Mouse (Mus musculus) testis, adult 2 months (tissue): Measurements from ENCODE around the gene Nvl. TPM values are rescaled to one million over a fixed set of nuclear protein-coding genes. Genes with fewer than 3 reads are reported as not detected.

ENCODE experiments used
- H3K27ac ChIP-seq: fragments of 200-500 bp; 2 replicates; pipeline ENCODE4 v1.5.1; 2012; ENCODE audit warnings: low read depth, low read length; ENCODE audit not compliant: control insufficient read depth, insufficient read depth
- H3K27me3 ChIP-seq: fragments of 200-500 bp; 2 replicates; pipeline ENCODE4 v1.6.1; 2012; ENCODE audit warnings: mild to moderate bottlenecking, low read length, moderate library complexity; ENCODE audit not compliant: control insufficient read depth, insufficient read depth
- H3K36me3 ChIP-seq: fragments of 200-500 bp; 2 replicates; pipeline ENCODE4 v1.6.1; 2012; ENCODE audit warnings: mild to moderate bottlenecking, low read length; ENCODE audit not compliant: control insufficient read depth, insufficient read depth
- H3K4me1 ChIP-seq: fragments of 200-500 bp; 2 replicates; pipeline ENCODE4 v1.6.1; 2012; ENCODE audit warnings: low read length; ENCODE audit not compliant: control insufficient read depth, insufficient read depth
- H3K4me3 ChIP-seq: fragments of 200-500 bp; 2 replicates; pipeline ENCODE4 v1.5.1; 2012; ENCODE audit warnings: low read depth, mild to moderate bottlenecking, low read length, moderate library complexity, mixed read lengths; ENCODE audit not compliant: control insufficient read depth
- CTCF ChIP-seq: fragments of 200-500 bp; IDR thresholded peaks from 2 replicates; pipeline ENCODE4 v1.5.1; 2012; ENCODE audit warnings: low read depth, mild to moderate bottlenecking, inconsistent platforms, low read length, moderate library complexity; ENCODE audit not compliant: control insufficient read depth, insufficient read depth, insufficient replicate concordance
- POLR2A ChIP-seq: fragments of 200-500 bp; IDR thresholded peaks from 2 replicates; pipeline ENCODE4 v1.6.1; 2012; ENCODE audit warnings: low read depth, mild to moderate bottlenecking, inconsistent platforms, low read length, moderate library complexity; ENCODE audit not compliant: control insufficient read depth
- polyA plus RNA-seq: library from polyadenylated mRNA; depleted of rRNA; stranded (reverse); fragments of >200 nt; gene quantifications from 2 replicates; pipeline ENCODE4 v1.2.3, GENCODE M21; 2012

Nvl gene
- polyA plus RNA-seq, 1 experiment = 6.2 TPM

DNA sequence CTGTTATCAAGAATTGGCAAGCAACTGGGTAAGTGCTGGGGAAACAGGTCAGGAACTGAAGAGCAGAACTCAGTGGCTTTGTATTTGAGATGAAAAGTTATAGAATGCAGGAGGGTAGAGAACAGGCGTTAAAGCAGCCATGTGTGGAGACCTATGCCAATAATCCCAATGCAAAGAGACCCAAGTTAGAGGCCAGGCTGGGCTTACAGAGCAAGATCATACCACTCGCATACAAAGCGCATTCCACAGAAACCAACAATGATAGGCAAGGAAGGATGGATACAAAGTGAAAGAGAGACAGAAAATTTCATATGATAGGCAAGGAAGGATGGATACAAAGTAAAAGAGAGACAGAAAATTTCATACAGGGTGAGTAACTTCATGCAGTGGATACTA, 6.4 kb upstream of the Nvl start:
- Histone ChIP-seq H3K27ac (peak overlapping the region; percentile 91; the same call in 1 of the 2 replicates), H3K27me3 (no peaks in the 10 kb centered on the region), H3K4me3 (peak overlapping the region; percentile 98), H3K4me1 (peaks cover 2% of the 10 kb centered on the region; the same call in 1 of the 2 replicates), H3K36me3 (no peaks in the 10 kb centered on the region)
- TF ChIP-seq CTCF = no peak
- no peak for TF ChIP-seq POLR2A

DNA sequence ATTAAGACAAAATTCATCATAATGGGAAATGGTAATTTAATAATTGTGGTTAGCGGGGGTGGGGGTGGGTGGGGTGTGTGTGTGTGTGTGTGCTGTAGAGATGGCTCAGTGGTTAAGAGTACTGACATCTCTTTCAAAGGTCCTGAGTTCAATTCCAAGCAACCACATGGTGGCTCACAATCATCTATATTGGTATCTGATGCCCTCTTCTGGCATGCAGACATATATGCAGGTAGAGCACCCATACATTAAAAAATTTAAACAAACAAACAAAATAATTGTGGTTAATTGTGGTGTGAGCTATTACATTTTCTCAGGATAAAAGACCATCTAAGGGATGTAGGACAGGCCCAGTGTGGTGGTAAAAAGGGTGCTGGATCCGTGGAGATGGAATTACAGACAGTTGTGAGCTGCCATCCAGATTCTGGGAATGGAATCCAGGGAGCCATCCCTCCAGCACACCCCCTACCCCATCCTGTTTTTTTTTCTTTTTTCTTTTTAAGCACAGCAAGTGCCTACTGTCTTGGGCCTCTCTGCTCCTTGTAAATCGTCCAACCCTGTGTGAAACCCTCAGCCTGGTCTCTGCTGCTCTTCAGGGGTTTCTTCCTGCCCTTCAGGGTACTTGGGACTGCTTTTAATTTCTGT, 5.5 kb upstream of the Nvl start:
- Histone ChIP-seq H3K4me1 (peaks cover 2% of the 10 kb centered on the region; the same call in 1 of the 2 replicates), H3K36me3 (no peaks in the 10 kb centered on the region), H3K4me3 (no peak overlapping the region), H3K27me3 (no peaks in the 10 kb centered on the region), H3K27ac (no peak overlapping the region)
- TF ChIP-seq POLR2A = no peak
- no peak for TF ChIP-seq CTCF

GRCm38 (mm10) chr1:181148540-181148939, 4.5 kb upstream of the Nvl start:
- Histone ChIP-seq H3K4me1 (peaks cover 2% of the 10 kb centered on the region; the same call in 1 of the 2 replicates), H3K4me3 (no peak overlapping the region), H3K27ac (no peak overlapping the region), H3K36me3 (no peaks in the 10 kb centered on the region), H3K27me3 (no peaks in the 10 kb centered on the region)
- TF ChIP-seq CTCF = no peak
- TF ChIP-seq POLR2A = no peak

DNA sequence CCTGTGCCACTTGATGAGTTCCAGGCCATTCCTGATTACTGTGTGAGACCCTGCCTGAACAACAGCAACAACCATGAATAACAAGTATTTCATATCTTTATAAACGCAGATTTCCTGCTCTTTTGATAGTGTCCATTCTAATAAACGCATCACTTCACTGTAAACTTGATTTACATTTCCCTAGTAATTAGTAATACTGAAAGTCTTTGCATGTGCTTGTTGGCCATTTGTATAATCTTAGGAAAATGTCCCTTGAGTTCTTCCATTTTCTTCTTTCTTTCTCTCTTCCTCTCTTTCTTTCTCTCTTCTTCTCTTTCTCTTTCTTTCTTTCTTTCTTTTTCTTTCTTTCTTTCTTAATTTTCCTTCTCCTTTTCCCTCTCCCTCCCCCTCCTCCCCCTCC, 2.2 kb upstream of the Nvl start:
- Histone ChIP-seq H3K27ac (no peak overlapping the region), H3K27me3 (no peaks in the 10 kb centered on the region), H3K4me3 (no peak overlapping the region), H3K4me1 (peaks cover under 1% of the 10 kb centered on the region; the same call in 1 of the 2 replicates), H3K36me3 (no peaks in the 10 kb centered on the region)
- TF ChIP-seq CTCF (no peak), POLR2A (no peak)

DNA sequence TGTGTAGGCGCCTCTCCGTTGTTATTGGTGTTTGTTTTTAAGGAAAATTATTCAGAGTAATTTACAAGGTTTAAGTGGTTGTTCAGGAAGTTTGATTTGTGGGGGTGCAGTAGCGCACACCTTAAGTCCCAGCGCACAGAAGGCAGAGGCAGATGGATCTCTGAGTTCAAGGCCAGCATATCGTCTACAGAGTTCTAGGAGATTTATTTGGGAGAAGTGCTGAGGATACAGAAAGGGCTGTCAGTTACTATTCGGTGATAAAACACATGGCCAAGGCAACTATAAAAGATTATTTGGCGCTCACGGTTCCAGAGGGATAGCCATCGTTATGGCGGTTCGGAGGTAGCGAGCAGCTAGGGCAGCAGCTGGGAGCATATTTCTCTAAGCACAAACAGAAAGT, 962 bp upstream of the Nvl start:
- H3K4me1 ChIP-seq = no peaks in the 10 kb centered on the region
- no peaks in the 10 kb centered on the region for H3K27me3 ChIP-seq
- H3K27ac ChIP-seq = peak overlapping the region; percentile 83
- H3K36me3 ChIP-seq = no peaks in the 10 kb centered on the region
- TF ChIP-seq POLR2A (no peak), CTCF (no peak)
- peak overlapping the region; percentile 34 for H3K4me3 ChIP-seq

DNA sequence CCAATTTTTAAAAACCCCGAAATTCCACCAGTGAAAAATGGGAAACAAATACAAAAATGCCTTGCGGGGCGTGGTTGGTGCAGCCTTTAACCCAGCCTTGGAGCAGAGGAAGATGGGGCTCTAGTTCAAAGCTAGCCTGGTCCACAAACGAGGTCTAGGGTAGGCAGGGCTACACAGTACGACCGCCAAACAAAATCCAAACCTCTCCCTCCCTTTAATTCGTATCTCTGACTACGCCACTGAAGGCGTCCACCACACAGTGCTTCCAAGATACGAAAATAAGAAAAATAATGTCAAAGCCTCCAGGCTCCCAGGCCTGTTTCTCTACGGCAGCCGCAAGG, 425 bp downstream of the Nvl start:
- Histone ChIP-seq H3K4me1 (no peaks in the 10 kb centered on the region), H3K4me3 (peak overlapping the region; percentile 90), H3K27ac (peak overlapping the region; percentile 62)

DNA sequence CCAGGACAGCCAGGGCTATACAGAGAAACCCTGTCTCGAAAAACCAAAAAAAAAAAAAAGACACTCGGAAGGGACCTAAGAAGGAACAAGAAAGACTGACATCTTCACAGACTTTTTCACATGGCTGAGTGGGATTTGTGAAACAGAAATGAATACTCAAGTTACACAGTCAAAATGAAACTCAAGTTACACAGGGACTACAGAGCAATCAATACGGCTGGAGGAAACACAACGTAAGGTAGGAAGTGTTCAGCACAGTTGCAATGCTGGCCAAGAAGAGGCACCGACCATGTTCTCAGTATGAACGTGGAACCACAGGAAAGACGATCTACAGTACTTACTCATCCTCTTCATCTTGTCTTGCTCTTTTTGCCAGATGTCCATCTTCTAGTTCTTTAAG, 5.3 kb downstream of the Nvl start:
- H3K27ac ChIP-seq = no peak overlapping the region
- no peaks in the 10 kb centered on the region for H3K27me3 ChIP-seq
- peaks cover 4% of the 10 kb centered on the region for H3K36me3 ChIP-seq
- TF ChIP-seq CTCF = no peak
- no peak for TF ChIP-seq POLR2A
- no peak overlapping the region for H3K4me3 ChIP-seq
- no peaks in the 10 kb centered on the region for H3K4me1 ChIP-seq

More for the DNA sequence above, 425 bp downstream of the Nvl start:
- H3K27me3 ChIP-seq = no peaks in the 10 kb centered on the region
- TF ChIP-seq POLR2A (no peak), CTCF (no peak)
- no peaks in the 10 kb centered on the region; the same call in 1 of the 2 replicates for H3K36me3 ChIP-seq
